Mouse (Mus musculus): ENCODE measurements at regions not wholly inside any gene's neighbourhood (a gene's known extent, or its start where the extent isn't known, plus 50 kb on each side); places are given as distances from the start of the nearest gene placed in this dataset.

DNA sequence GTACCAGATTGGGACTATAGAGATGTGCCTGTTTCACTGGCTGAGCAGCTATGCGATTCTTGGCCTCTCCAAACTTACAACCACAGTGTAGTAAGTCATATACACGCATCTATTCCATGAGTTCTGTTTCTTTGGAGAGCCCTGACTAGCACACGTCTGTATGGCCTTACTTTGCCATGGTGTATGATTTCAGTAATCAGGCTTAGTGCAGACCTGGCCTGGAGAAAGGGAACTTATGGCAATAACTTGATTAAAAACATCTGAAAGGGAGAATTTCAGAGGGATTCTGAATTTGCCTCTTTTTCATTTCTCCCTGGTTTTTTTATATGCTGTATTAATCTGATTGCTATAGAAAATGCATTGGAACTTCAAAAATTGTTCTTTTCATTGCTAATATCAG is 148.0 kb upstream of the Gm5148 start:
- no peak for ATAC-seq

DNA sequence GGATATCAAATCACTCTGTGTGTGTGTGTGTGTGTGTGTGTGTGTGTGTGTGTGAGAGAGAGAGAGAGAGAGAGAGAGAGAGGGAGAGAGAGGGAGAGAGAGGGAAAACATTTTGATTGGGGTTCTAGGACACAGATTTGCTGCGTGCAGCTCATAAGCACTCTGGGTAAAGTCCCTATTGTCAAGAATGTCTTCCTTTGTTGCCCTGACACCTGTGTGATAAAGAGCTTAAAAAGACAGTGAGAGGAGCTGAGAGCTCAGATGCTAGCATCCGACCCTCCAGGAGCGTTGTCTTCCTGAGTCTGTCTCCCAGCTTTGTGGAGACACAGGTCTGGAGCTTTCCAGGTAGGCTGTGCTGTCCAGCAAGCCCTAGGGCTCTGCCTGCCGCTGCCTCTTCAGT is 146.8 kb upstream of the Gm5148 start:
- ATAC-seq, result no peak

DNA sequence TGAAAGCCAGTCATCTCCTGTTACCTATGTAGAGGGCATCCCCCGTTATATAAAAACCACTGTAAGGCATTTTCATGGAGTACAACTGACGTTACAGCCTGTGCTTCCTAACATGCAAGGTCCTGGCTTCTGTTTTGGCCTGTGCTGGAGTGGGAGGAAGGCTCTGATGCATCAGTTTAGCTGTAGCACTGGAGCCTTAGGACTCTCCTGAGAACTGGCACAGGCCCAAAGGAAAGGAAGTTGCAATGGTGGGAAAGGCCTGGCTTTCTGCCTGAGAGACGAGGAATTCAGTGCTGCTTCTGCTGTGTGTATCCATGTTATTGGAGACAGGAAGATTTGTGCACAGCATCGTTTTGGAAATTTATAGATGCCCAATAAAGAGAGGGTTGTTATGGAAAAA is 144.2 kb upstream of the Gm5148 start:
- ATAC-seq, result no peak

DNA sequence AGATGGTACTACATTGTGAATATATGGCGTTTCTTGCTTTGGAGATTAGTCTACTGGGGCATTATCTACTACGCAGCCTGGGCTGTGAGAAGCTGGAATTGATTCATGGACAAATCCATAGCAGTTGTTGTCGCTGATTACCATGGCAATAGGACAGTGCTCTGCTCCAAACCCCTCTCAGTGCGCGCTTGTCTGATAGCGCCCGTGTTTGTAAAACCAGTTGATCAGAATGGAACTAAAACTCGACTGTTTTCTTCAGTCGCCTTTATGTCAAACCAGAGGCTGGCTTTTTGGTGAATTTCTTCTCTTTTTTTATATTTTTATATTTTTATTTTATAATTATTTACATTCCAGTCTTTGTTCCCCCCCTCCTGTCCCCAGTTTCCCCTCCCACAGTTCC is 138.5 kb upstream of the Gm5148 start:
- ATAC-seq, result no peak

DNA sequence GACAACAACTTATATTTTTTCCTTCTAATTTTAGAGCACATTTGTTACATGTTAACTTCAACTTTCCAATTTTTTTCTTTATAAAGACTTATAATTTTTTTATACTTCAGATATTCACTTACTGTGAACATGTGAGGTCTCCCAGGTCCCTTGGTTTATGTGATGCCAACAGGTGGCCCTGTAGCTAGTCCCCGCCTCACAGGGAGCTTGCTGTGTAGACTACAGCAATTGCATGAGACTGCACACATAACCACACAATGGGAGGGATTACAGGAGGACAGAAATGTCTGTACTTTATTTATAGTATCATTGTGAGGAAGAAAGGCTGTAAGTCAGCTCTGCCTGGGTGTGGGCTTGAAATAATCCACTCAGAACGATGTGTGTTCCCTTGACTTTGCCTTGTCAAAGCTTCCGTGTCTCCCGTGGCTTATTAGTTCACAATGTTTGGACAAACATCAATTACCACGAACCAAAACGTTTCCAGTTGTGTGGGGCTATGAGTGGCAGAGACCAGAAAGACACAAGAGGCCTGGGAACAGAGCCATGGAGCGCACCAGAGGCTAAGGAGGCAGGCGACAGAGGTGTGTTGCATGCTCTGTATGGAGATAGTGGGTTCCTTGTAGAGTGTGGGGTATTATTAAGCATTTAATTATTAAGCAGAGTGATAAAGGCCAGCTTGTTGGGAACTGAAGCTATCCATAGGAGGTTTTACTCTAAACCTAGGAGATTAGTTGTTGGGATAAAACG is 136.6 kb upstream of the Gm5148 start:
- no peak for ATAC-seq

DNA sequence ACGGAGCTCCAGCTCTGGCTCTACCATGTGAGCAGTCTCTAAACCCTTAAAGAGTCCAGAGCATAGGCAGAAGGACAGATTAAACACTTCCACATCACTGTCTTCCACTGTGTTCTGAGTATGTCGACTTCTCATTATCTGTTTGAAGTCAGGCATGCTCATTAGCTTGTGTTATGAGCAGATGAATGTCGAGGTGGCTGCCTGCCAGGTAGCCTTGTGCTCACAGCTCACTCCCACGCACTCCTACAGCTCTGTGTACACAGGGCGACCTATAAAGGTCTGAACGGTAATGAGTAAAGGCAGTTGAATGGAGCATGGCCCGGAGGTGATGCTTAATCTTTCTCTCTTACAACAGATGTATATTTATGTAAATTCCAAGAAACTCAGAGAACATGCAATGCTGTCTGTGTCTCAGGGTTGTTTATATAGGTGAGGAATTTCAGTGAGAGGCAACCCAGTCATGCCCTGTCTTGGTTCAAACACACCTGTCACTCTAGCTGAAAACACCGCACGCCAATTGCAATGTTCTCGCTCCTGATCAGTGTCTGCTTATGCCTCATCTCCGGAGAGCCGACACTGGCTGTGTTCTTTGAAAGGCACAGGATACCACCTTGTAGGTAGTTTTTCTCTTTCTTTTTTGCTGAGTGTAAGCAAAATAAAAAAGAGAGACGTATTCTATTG is 135.9 kb upstream of the Gm5148 start:
- peak; percentile 85 for ATAC-seq

DNA sequence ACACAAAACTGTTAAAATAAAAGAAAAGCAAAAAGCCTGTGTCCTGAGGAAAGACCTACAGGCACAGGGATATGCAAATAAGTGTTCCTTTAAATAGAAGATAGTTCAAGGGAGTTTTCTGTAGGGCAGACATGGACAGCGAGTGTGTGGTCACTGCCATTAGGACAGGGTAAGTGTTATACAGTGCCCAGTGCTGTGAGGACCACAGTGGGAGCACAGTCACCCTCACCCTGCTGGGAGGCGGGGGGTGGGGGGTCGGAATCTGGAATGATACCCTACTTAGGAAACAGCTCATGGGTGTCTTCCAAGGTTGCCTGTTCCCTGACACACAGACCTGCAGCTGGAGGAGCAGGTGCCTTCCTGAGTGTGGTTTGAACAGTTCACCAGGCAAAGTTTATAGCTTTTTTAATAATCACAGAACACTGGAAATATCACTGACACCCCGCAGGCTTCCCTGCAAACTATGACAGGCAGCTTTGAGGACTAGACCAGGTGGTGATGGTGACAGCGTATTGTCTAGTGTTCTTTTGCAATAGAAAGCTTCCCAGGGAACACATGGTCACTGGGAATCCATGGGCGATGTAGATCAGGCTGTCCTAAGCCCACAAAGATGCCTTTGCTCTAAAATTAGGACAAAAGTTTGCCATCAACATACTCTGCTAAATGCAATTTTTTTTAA is 134.5 kb upstream of the Gm5148 start:
- no peak for ATAC-seq

DNA sequence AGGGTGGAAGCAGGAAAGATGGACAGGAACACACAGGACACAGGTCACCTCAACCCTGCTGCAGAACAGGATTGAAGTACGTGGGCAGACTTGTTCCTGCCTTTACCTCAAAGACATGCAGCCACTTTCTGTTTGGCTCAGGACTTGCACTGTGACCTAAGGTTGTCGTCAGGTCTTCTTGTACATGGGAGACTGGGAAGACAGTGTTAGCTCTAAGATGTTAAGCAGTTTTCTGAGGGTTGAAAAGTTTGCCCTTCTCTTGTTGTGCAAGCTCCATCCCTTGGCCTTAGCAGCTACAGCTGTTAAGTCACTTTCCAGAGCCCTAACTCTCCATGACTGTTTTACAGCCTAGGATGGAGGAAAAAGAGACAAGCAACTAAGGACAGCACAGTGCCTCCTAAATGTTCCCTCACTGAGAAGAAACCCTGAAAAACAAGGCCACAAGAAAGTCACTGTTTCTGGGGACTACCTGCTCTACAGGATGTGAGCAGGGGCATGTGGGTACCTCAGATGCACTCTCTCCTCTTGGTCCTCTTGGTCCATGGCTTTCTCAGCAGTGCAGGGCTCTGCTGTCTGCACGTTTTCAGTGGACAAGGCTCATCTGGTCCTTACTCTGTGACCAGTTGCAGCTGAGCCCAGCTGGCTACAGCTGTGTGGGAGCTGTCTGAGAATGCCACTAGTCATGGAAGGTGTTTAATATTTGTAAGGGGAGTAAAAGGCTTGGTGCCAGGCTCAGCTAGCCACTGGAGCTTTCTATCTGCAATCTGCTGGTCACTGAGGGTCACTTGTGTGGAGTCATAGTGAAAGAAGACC is 122.1 kb upstream of the Gm5148 start:
- ATAC-seq, result peak; percentile 50

DNA sequence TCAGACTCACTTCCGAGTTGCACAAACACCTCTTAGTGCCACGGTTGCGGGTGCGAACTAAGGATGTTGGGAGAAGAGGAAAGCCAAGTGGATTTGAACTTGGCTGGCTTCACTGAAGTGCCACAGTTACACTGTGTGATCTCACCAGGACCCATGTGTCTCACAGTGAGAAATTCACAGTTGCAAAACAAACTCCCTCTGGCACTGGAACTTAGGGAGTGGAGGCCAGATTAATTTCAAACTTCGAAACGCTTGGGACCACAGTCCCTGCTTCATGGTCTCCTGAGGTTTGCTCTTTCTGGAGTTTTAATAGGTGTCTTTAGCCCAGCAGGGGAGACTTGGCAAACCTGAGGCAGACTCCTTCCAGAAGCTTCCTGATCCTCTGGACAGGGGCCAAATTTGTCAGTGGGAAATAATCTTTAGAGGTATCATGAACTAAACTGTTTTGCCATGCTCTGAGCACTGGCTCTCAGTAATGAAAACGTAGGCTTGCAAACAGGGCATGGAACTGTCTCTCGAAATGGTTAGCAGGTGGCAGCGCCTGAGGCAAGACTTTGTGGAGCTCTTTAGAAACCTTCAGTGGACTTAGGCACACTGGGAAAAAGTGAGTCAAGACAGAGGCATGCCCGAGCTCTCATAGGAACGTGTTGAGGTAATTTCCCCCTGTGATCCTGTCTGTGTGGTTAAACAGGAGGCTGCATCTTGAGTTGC is 121.2 kb upstream of the Gm5148 start:
- ATAC-seq, result peak; percentile 54

DNA sequence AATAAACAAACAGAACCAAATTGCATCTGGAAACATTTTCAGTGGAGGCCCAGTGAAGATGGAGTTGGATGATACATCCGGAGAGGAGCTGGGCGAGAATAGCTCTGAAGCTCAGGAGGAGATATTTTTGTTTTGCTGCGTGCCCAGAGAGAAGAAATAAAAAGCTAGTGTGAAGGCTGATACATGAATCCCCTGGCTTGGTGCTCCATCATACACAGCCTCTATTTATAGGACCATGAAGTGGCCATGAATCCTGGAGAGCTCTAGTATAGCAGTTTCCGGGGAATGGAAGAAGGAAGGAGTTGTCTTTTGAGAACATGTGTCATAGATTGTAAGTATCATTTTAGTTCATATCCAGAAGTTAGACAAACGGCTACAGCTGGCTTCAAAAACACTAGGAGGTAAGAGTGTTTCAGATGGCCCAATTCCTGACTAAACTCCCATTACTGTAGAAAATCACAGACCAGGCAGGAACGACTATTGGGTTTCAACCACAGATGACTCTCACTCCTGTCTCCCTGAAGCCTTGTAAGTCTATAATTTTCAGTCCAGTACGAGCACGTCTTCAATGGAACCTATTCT is 120.5 kb upstream of the Gm5148 start:
- ATAC-seq, result no peak

DNA sequence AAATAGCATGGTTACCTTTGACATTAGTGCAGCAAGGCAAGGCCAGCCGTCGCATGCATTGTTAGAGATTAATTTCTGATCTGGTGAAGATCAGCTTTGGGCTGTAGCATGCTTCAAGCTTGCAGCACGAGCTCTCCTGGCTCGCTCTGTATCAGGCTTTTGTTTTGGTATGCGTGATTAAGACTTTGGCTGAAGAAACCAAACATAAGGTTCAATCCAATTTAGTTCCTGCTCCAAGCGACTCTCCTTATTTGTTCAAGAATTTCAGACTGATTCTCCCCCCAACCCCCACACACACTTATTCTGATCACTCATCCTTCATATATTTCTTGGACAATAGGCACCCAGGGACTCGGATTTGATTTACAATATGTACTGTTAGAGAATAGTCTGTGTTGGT is 118.0 kb upstream of the Gm5148 start:
- ATAC-seq, result no peak

DNA sequence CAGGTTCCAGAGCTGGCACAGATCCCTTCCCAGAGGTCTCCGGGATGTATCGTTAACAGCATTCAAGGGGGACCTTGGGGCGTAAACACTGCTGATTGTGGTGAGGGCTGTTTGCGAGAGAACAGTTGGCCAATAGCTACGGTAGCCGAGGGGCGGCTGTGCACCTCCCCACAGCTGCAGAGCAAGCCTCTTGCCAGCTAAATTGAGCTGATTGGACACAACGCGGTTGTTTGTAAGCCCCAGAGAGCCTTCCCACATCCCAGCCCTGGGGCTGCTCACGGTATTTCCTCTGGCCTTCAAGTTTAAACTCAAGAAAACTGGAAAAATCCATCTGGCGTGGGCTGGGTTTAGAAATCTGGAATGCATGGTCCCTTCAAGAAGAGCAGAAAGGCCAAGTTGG is 114.6 kb upstream of the Gm5148 start:
- no peak for ATAC-seq

DNA sequence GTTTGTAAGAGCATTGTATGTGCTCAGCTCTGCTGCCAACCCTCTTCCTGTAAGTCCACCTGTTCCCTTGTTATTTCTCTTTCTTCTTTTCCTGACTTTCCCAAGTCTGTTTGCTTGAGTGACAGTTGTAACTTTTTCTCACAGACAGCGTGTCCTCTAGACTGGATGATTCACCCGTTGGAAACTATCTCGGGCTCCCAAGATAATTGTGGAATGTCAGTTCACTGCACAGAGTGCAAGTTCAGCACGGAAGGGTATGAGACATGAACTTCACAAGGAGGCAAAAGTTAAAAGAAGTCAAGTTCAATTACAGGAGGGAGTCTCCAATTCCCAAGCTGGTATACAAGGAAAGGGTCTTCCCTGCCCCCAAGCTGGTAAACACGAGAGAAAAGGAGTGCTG is 112.5 kb upstream of the Gm5148 start:
- ATAC-seq, result no peak

DNA sequence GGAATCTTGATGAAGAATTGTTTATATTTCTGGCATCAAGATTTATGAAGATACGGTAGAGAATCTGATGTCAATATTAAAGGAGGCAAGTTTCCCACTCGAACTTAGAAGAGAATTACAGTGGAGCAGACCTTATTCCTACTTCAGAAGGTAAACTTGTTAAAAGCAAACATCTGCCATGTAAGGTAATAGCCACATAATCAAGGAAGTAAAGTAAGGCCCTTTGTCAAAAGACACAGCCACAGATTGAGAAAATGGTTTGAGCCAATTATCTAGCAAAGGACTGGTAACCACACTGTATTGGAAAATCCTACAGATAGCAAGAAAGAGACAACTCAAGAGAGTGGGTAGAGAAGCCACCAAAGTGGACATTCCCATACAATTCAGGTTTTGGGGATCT is 111.4 kb upstream of the Gm5148 start:
- no peak for ATAC-seq

DNA sequence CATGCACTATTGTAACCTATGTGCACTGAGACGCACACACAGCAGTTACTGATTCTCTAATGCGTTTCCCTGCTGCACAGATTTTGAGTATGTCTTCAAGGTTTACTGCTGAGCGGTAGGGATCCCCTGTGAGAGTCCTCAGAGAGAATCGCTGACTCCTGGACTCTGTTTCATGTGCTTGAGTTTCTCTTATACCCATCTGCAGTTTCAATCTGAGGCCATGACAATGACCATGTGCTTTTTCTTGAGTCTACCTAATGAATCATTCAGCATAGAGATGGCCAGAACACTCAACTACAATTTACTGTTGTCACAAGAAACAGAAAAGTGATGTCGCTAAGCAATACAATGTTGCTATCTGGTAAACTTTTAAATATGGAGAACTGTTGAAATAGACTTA is 110.8 kb upstream of the Gm5148 start:
- no peak for ATAC-seq

DNA sequence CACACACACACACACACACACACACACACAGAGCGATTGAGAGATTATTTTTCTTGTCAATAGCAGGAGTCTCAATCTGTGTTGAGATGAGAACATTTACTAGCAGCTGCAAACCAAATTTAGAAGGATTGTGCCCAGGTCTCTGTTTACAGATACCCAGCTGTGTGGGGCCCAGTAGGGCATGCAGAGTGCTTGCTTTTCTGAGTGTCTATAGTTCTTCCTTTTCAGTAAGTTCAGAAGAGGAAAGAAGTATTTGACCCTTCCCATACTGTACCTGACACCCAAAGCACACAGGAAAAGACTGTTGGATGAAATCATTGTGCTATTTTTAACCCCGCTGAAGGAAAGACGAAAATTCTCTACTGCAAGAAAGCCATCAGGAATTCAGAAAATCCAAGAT is 110.3 kb upstream of the Gm5148 start:
- ATAC-seq, result no peak

DNA sequence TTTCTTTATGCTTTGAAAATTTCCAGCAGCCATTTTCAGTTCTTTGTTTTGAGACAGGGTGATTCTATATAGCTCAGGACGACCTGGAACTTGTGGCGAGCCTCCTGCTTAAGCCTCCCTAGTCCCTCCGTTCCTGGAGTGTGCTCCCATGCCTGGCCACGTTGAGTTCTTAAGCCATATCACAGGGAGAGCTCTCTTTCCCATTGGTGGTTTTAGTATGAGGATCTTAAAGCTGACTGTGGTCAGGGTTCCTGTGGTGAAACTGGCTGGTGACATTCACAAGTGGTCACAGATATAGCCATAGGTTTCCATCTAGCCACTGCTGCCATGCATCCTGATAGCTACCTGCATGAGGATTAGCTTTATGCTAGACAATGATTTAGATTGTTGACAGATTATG is 109.1 kb upstream of the Gm5148 start:
- no peak for ATAC-seq

DNA sequence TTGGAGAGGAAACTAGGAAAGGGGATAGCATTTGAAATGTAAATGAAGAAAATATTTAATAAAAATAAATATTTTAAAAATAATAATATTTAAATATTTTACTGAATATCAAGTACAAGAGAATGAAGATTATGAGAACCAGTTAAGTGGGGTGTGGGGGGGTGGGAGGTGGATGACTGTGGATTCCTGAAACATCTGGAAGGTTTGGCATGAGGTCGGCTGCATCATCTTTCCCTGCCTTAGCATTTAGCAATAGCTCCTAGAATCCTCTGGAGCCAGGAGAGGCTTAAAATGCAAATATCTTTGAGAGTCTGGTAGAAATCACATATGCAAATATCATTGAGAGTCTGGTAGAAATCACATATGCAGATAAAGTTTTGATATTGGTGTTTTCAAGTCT is 103.3 kb upstream of the Gm5148 start:
- no peak for ATAC-seq

DNA sequence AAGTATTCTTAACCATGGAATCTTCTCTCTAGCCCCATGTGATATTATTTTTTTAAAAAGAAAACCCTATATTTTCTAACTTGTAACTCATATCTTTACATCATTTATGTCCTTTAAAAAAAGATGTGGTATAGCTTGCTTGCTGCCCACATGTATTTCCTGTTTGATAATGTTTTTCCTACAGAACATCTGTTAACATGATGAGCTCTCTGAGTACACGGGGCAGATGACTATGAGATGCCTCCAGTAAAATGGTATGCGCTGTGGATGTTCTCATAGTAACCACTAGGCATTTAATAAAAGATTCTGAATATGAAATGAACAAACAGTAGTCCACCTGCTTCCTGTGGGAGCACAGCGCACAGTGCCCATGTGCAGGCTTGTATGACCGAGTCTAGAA is 101.3 kb upstream of the Gm5148 start:
- peak; percentile 58 for ATAC-seq

DNA sequence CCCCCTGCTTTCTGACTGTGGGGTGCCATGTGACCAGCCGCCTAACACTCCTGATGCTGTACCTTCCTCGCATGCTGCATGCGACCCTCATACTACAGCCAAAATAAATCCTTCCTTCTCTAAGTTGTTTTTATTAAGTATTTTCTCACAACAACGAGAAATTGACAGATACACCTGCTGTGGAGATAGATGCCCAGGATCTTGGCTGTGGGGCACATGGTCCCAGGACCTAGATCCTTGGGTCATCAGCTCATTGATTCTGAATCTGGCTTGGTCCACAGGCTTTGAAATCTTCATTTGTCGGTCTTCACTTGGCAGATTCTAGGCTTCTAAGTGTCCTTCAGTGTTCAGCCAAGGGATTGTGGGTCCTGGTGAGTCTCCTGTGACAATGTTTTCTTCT is 100.4 kb upstream of the Gm5148 start:
- no peak for ATAC-seq

DNA sequence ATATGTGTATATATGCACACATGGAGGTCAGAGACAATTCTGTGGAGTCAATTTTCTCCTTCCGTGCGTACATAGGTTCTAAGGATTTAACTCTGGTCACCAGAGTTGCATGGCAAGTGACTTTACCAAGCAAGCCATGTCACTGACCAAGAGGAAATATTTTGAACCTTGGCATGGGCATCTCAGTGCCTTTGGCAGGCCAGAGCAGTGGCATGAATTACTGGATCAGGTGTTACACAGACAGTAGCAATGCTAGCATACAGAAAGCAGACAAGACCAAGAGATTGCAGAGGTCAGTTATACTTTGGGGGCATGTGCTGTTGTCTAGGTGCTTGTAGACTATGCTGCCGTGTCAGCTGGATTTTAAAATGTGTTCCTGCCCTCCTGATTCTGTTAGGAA is 95.2 kb upstream of the Gm5148 start:
- no peak for ATAC-seq

DNA sequence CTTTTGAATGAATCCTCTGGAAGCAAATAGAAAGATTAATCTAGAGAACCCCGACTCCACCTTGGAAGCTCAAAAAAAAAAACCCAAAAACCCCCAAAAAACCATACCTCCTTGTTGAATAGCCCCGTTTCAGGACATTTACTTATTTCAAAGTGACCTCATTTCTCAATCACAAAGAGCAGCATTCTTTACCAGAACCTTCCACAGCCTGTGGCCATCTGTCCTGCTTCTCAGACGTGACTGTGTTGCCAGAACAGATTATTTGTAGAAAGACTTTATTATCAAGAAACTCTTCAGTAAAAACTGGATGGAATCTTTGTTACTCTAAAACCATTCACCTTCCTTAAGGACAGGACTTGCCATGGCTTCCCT is 93.1 kb upstream of the Gm5148 start:
- no peak for ATAC-seq

Data from activated CD4-positive, CD25-positive, alpha-beta regulatory T cell, adult 4 months (primary cell).